Mouse (Mus musculus) thymus, postnatal 4 days (tissue): Measurements from ENCODE around the gene 4930539E08Rik.

Experiments
- DNase-seq: peaks from one replicate; pipeline ENCODE4 v3.0.0; 2021

4930539E08Rik gene

DNA sequence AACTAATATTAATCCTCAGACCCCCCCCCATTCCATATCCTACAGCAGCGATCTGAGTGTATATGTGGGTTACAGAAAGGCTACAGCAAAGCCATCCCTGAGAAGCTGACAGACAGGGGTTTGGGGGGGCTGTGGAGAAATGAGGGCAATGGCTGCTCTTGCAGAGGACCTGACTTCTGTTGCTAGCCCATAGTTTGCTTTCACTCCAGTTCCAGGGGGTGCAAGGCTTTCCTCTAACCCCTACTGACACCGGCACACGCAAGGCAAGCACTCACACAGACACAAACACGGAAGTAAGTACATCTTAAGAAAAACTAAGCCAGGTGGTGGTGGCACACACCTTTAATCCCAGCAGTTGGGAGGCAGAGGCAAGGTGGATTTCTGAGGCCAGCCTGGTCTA is 14.2 kb upstream of the 4930539E08Rik start:
- DNase-seq, result no peak

GRCm38 (mm10) chr17:28928004-28928403 is 12.9 kb upstream of the 4930539E08Rik start:
- no peak for DNase-seq

GRCm38 (mm10) chr17:28926866-28927635 is 11.9 kb upstream of the 4930539E08Rik start:
- peak; percentile 77 for DNase-seq

DNA sequence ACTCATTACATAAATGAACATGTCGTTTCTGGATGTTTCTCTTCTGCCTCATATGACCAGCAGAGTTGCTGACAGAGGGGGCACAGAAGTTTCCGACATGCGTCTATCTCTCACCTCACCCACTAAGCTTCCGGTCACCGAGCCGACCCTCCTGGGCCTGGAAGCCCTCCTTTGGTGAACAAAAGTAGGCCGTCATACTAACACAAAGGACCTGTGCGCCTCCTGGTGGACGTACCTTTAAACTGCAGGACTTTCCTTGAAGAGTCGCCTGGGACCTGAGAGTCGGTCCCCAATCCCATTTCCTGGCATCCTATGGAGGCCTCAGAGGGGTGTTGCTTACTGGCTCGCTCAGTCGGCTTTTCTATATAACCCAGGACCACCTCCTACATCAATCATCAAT is 11.3 kb upstream of the 4930539E08Rik start:
- DNase-seq, result peak; percentile 88

DNA sequence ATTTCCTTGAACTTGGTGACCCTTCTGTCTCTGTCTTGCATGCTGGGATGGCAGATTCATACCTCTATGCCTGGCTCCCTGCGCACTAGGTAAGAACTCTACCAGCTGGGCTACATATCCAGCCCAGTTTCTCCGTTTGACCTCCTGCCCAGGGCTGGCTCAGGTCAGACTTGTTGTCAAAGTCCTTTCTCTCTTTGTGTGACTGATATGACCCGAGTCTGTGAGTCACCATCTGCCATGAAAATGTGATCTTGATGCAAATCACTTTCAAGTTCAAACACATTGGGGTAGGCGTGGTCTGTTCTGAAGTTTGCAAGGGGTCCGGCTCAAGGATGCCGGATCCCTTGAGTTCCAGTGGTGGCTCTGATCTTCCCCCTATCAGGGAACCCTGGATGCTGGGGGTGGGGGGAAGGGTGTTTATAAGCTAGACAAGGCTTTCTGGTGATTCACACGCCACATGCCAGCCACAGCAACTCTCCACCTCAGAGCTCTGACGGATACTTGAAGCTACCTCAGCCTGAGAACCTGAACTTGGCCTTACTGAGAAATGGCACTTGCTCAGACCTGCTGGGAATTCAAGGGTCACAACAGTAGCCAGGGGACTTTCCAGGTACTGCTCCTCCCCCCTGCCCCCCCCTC is 10.0 kb upstream of the 4930539E08Rik start:
- no peak for DNase-seq

GRCm38 (mm10) chr17:28922096-28922495 is 7.0 kb upstream of the 4930539E08Rik start:
- DNase-seq, result no peak

DNA sequence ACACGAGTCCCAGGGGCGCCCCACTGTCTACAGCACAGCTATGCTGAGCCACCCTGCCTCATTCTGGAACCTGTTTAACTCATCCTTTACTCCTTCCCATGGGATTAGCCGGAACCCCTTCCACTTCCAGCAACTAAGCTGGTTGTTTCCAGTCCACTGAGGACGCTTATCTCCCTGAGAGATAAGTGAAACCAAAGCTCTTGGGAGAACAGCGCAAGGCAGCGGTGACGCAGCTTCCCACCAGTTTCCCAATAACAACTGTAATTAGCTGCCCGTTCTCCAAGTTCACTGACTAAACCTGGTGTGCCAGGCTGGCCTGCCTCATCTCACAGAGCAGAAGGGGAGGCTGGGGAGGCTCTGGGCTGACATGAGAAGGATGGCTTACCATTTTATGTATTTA is 6.0 kb upstream of the 4930539E08Rik start:
- DNase-seq, result no peak

DNA sequence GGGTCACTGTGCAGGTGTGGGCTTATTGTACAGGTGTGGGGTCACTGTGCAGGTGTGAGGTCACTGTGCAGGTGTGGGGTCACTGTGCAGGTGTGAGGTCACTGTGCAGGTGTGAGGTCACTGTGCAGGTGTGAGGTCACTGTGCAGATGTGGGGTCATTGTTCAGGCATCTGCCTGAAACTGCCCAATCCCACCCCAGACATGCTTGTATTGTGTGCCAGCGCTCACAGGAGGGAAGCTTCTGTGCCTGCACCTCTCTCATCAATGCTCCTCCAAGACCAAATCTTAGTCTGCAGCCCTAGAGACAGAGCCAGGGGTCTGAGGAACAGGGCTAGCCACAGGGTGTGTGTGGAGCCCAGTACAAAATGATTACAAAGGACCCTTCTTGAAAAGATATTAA is 1.4 kb upstream of the 4930539E08Rik start:
- DNase-seq, result no peak

DNA sequence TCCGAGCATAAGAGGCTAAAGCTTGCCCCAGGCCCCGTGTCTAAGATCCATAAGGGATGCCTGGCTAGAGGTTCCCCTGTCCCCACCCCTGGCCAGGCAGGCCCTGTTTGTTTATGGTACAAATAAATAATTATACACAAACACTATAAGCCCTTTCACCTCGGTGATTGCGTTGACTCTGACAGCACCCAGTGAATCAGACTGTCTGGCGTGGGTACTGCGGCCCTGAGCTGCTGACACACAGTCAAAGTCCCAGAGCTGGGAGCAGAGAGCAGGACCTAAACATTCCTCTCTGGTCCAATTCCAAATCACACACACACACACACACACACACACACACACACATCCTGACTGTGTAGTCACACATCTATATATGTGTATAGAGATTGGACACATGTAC is 1.2 kb downstream of the 4930539E08Rik start:
- DNase-seq, result no peak

DNA sequence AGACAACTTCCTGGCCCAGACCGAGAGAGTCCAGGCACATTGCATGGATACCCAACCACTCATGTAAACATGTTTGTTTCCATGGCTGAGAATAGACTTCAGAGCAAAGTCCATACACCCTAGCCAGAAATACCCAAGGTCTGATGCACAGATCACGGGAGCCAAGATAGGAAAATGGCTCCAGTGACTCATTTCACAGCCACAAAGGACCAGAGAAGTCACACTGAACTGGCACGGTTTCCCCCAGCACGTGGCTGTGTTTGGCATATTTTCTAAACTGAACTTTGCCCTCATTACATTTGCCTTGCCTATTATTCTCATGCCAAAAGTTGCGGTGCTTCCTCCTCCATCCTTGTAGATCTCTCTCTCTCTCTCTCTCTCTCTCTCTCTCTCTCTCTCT is 1.9 kb downstream of the 4930539E08Rik start:
- DNase-seq, result no peak

GRCm38 (mm10) chr17:28910139-28910538 is 5.0 kb downstream of the 4930539E08Rik start:
- DNase-seq, result peak; percentile 36

DNA sequence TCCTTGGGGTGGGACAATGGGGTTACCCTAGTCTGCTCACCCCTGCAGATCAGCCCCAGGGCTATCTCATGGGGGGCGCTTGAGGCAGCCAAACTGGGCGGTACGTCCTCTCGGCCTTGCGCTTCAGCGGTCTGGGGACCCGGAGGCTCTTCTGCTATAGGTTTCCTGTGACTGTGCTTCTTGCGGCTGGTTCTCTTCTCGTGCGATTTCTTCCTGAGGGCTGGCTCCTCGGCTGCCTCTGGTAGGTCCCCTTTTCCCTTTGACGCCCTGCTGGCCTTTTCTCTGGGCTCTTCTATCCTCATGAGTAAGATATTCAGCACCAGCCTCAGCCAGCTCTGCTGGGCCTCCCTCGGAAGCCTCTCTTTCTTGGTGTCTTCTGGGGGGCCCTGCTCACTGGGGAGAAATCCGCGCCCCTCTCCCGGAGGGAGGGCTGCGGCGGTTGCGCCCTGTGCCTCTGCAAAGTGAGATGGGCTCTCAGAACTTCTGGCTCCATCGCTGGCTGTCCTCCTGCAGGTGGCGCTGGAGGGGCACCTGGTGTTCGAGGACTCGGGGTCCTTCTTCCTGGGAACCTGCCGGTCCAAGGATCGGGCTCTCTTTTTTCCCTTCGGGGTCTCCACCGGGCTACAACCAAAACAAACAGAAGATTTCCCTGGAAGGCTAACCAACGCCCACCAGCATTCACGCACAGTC is 5.7 kb downstream of the 4930539E08Rik start:
- peak; percentile 89 for DNase-seq

- peak; percentile 25 for DNase-seq
Observed at GRCm38 (mm10) chr17:28907959-28908358, 7.2 kb downstream of the 4930539E08Rik start.

- DNase-seq, result no peak
Observed at GRCm38 (mm10) chr17:28905377-28905916, 9.7 kb downstream of the 4930539E08Rik start.

GRCm38 (mm10) chr17:28904546-28905376 is 10.4 kb downstream of the 4930539E08Rik start:
- DNase-seq, result peak; percentile 83

- DNase-seq, result peak; percentile 50
Observed at GRCm38 (mm10) chr17:28901559-28901958, 13.6 kb downstream of the 4930539E08Rik start.

GRCm38 (mm10) chr17:28899427-28899826 is 15.7 kb downstream of the 4930539E08Rik start:
- DNase-seq, result no peak

GRCm38 (mm10) chr17:28898249-28898648 is 16.9 kb downstream of the 4930539E08Rik start:
- no peak for DNase-seq

DNA sequence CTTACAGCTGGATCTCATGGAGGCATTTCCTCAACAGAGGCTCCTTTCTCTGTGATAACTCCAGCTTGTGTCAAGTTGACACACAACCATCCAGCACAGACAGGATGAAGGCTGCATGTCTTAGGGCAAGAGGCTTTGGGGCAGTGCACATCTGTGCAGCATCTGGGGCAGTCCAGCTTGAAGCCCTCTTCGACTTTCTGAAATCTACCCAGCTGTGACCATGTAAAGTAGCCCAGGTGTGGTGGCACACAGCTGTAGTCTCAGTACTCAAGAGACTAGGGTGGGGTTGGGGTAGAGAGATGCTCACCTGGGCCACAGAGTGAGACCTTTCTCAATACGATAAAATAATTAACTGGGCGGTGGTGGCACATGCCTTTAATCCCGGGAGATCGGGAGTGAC is 17.3 kb downstream of the 4930539E08Rik start:
- no peak for DNase-seq

DNA sequence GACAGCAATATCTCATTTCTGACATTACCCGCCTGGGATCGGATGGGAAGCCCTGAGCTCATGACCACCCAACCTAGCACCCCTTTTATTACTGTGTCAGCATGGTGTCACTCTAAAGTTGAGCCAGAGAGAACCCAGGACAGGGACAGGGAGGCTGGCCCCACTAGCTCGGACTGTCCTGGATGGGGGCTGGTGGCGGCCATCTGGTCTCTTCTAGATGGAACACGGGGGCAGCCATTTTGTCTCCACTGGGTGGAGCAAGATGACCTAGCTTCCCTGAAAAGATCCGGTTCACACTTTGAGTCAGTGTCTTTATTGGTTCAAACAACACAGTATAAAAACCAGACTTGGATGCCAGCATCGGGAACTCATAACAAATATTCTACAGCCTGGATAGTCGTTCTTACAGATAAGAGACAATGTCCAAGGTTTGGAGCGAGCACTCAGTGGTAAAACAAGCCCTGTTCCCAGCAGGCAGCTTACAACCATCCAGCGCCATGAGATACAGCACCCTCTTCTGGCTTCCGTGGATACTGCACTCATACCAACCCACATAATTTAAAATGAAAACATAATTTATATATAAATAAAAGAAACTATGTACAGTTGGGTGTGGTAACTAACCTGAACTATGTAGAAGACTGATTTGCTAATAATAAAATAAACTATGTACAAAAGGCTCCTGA is 18.9 kb downstream of the 4930539E08Rik start:
- DNase-seq, result peak; percentile 42

DNA sequence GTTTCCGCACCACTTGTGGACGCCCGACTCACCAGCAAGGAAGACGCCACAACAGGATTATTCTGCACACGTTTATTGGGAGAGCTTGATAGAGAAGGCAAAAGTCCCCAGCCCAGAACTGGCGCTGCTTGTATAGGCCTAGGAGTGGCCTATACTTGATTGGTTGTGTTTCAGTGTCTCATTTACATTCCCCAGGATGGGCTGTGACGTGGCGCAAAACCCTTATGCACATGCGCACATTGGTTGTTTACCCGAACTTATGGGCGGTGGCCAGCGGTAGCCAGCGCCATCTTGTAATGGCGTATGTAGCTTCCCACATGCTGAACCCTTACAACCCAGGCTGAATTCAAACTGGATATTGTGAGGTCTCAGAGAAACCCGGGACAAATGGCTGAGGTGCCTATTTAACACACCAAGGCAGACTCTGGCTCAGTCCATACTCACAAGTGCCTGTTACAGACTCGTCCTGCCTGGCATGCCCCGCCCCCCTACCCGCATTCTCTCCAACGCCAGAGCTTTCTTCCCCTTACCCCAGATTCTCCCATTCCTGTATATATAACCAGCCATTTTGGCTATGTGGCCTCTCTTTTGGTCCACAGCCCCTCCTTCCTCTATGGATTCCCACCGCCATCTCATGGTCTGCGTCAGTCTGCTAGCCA is 19.8 kb downstream of the 4930539E08Rik start:
- no peak for DNase-seq
